Mouse (Mus musculus) megakaryocyte, embryonic 14.5 days (primary cell): ENCODE data around the gene Sertad4.

Source experiments
- FLI1 ChIP-seq: IDR thresholded peaks from 2 replicates; pipeline ENCODE4 v1.6.1; 2012; ENCODE audit warnings: low read length, inconsistent platforms, mixed read lengths
- GATA1 ChIP-seq: IDR thresholded peaks from 3 replicates; pipeline ENCODE4 v1.6.1; 2012; ENCODE audit warnings: mixed read lengths, low read length, inconsistent platforms, borderline replicate concordance

DNA sequence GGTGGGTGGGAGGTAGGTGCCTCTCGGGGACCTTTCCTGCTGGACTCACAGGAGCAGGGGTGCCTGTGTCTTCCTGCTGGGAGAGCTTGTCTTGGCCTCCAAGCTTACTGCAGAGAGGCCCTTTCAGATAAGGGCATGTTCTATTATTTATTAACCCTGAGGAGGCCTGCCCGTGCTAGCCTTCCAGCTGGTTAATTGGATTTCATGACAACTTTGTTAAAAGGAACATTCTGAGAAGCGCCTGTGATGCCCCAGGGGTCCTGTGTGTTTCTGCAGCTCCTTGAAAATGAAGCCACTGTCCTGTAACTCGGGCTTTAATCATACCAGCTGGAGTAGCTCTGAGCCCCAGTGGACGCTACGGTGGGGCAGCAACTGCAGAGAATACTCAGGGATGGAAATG, 25.1 kb downstream of the Sertad4 start:
- TF ChIP-seq GATA1 (no peak), FLI1 (no peak)
